Mouse (Mus musculus): Measurements from ENCODE around the gene Reln. TPM values are rescaled to one million over a fixed set of nuclear protein-coding genes. Genes with fewer than 3 reads are reported as not detected.

The Reln gene
- total RNA-seq, 2 experiments from 2014 or later = 3.0 to 4.2 TPM

DNA sequence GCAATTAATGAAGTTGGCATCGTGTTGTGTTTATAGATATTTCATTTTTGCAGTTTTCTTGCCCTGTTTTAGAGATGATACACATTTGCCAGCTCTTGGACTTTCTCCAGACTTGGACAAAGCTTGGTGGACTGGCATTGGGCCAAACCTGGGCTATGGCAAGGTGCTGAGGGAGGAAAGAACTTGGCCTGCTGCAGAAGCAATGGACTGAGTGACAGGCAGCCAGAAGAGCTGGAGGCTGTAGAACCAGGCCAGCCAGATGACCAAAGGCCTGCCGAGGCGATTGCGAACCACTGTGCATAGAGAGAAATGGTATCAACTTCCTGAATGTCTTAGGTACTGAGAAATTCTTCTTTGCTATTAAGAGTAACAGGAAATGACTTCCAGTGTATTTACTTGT lies 318.8 kb downstream of the Reln start:
- no peak for DNase-seq
- intact Hi-C loops (cut with DNase I) = no loop called here

DNA sequence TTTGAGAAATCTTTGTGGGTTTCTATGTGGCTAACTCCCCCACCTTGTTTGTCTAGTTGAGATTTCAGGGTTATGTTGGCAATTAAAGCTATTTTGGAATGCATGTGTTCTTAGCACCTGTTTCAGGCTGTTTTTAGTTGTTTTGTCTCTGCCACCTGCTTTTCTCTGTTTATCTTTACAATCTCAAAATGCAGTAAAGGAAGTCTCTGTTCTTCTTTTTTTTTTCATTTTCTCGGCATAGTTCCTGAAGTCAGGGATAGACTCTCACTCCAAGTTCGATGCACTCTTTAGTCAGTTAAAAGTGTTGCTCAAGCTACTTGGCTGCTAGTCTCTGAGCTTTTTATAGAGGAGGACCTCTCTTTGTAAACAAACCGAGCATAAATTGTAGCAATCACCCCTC lies 320.4 kb downstream of the Reln start:
- no peak for DNase-seq
- intact Hi-C loops (cut with DNase I) = no loop called here

DNA sequence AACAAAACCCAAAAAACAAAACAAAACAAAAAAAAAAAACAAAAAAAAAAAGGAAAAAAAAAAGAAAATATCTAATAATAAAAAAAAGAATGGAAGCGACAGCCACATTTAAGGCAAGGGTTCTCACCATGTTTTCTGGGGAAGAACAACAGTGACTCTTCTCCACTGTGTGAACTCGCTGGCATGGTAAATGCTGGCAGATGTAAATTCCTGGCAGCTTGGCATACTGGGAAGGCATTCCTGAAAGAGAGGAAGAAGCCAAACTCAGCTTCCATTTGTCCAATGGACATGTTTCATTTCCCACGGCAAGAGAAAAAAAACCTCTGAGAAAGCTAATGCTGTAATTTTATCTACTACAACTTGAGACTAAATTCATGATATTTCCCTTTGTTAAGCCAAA lies 326.6 kb downstream of the Reln start:
- no peak for DNase-seq
- intact Hi-C loops (cut with DNase I) = no loop called here

DNA sequence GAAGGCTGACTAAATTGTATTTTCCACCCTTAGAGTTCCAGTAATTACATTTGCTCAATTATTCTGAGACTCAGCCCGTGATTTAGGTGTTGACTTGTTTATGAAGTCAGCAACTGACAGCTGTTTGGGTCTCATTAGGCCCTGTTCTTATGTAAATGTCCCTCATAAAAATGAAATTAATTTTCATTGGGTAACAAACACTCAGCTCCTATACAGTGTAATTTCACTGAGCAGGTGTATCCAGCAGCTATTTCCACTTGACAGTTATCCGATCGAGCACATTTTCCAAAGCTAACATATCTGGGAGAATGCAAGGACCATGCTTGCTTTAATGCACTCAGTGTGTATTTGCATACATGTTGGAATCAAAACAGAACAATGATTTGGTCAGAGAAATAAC lies 330.0 kb downstream of the Reln start:
- intact Hi-C loops (cut with DNase I) = no loop called here
- DNase-seq = no peak

DNA sequence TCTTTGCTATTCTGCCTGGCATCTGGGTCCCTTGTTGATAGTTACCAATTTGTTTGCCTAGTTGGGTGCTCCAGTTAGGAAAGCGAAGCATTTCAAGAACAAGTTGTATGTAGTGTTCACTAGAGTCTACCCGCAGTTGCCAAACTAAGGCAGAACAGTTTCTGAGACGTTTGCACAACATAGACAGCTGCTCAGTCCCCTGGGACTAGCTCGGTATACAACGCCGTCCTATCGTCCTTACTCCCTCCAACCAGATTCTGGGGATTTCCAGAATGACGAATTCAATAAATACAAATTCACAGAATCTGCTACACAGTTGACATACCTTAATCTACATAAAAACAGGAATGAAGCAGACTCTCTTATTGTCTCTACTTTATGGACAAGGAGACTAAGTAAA lies 335.4 kb downstream of the Reln start:
- intact Hi-C loops (cut with DNase I) = no loop called here
- DNase-seq = no peak

DNA sequence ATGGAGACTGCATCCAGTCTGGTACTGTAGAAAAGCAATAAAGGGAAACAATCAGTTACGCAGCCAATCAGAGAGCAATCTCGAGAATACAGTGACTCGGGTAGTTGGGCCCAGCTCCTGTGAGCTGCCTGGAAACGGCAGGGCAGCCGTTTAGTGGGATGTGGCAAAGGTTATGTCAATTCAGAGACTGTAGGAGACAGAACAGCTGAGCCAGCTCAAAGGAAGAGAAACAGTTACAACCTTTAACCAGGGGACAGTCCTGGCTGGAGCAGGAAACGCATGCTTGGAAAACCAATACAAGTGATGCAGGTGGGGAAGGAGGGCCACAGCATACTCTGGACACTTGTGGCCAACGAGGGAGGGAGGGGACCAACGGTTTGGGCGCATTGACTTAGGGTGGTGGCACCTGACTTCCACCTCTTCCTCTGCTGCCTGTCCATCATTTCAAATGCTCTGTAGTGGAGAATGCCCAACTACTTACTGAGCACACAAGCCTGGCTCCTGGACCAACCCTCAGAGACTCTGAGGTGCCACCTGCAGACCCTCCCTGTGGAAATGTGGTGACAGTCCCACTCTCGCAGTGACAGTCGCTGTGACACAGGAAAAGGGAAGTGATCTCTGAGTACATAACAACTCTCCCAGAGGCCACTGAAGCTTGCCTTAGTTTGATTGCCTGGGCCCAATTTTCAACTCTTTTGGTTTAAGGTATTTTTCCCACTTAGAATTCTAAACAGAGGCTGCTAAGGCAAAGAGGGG lies 337.0 kb downstream of the Reln start:
- intact Hi-C loops (cut with DNase I) = no loop called here
- DNase-seq = no peak

DNA sequence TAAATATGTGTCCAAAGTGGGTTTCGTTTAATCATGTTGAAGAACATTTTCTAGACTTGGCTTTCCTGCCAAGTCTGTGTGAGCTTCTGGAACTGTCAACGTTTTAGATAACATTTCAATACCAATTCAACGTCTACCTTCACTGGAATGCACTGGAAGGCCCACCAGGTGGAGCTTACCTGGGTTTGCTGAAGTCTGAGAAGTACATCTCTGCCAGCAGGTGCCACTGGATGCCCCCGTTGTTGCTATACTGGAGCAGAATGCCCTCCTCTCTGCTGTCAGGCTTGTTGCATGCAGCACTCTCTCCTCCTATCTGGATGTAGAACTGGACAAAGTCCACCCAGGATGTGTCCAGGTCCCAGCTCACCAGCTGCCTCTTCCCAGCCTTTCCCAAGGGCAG lies 340.6 kb downstream of the Reln start:
- intact Hi-C loops (cut with DNase I) = no loop called here
- DNase-seq = no peak

DNA sequence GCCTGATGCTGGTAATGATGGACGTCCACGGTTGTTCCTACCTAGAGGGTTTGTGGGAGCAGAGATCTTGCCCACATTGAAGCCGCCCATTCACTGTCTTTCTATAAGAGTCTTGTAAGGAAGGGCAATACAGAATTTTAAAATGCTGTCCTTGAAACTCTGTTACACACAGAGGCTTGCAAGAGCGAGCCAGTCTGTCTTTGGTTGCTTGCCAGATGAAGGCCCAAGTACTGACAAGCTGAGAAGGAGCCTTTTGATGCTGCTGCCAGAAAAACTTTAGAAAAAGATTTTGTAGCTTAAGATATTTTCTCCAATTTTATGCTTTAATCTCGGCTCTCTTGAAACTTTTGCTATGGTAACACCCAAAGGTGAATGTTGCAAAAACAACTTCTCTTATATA lies 356.8 kb downstream of the Reln start:
- intact Hi-C loops (cut with DNase I) = loop anchor here (2.0 to 10.0 kb wide), 3 partner anchors 339 to 1237 kb away; no protein-coding TSS in a partner anchor
- DNase-seq = no peak

DNA sequence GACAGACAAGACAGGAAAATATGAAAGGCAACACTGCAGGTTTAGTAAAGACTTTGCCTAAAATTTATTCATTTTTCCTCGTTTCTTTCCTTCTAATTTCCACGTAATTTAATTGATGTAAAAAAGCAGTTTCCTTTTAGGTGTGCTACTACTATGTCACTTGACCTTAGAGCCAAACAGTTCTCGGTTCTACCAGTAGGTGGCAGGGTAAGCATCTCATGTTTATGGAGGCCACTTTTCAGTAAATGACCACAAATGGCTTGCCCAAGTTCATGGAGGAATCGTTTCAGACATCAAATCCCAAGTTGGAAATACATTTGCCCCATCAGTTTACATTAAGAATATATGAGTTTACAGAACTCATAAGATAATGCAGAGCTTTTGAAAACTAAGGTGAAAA lies 358.2 kb downstream of the Reln start:
- peak; percentile 31 to 53 for DNase-seq
- intact Hi-C loops (cut with DNase I) = loop anchor here (2.0 to 10.0 kb wide), 3 partner anchors 340 to 1238 kb away; no protein-coding TSS in a partner anchor

DNA sequence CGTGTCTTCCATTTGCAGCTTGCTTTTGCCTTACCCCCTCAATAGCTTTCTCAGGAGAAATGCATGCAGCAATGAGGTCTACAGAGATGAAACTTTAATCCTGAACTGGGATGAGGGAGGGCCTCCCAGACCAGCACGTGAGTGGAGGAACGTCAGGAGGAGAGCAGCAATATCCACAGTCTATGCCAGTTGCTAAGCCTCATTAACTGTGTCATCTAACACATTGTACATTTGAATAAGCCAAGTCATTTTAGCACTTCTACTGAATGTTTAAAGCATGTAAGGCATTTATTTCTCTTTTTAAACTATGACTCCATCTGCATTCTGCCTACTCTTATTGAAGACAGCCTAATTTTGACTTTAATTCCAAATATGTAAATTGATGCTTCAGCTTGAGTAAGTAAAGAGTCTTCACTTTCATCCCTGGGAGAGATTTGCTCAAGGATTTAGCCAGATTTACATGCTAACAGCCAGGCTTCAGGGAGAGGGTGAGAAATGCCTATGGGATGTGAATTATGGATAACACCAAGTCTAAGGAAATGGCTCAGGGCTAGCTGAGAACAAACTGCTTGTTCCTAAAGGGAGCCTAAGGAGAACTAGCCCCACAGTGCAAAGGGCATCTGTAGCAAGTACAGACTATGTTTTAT lies 361.4 kb downstream of the Reln start:
- no peak for DNase-seq
- intact Hi-C loops (cut with DNase I) = loop anchor here (10.0 kb wide), 1 partner anchor 1242 kb away; no protein-coding TSS in a partner anchor

DNA sequence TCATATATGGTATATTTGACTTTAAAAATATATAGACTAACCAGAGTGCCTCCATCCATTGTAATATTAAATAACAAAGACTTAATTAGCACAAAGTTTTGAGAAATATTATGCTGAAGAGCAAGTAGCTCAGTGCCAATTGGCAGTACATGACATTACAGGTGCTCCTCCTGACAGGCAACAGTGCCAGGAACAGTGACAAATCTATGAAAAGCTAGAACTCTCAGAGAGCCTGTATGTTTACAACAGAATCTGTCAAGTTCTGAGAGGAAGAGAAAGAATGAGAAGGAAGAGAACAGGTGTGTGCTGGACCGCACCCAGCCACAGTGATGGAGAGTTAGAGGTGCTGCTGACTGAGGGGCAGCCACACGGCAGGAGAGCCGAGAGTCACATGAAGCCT lies 363.3 kb downstream of the Reln start:
- intact Hi-C loops (cut with DNase I) = loop anchor here (10.0 kb wide), 1 partner anchor 1244 kb away; no protein-coding TSS in a partner anchor
- DNase-seq = no peak

DNA sequence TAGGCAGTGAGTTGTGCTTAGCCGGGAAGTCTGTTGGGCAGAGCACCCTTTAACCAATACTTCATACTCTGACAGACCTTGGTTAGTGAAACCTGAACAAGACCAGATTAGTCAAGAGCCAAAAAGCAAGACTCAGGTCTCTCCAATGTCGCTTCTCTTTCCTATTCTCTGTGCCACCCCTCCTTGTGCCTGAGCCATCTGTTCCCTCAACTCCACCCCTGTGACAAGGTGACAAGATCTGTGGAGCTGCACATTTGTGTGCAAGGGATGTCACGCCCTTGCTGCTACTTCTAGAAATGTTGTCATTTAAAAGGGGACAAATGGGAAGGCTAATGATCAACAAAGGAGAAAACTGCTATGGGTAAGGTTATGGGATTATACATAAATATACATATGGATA lies 364.0 kb downstream of the Reln start:
- intact Hi-C loops (cut with DNase I) = loop anchor here (10.0 kb wide), 1 partner anchor 1244 kb away; no protein-coding TSS in a partner anchor
- no peak for DNase-seq

DNA sequence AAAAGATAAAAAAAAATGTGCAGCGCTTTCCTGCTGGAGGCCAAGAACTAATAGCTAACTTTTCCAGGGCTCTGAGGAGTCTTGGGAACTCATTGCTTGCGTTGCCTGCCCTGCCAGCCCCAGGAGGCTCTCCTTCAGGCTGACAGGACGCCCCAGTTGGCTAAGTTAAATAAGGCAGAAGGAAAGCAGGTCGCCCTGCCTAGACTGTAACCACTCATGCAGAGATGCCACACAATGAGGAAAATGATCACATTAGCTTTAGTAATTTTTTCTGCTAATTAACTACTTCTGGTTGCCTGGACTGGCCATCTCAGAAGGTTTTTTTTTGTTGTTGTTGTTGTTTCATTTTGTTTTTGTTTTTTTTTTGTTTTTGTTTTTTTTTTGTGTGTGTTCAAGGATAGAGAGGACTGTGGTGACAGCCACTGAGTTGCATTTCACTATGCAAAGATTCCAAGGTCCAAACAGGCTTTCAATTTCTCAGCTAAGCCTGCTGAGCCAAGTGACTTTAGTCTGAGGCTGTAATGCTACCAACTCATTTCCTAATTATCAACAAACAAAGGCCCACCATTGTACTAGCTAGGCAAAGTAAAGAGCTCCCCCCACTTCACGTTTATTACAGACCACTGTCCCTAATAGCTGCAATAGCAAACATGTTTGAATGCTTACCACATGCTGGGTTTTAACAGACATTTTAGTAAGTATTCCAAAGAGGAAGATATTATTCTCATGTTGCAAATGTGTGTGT lies 371.1 kb downstream of the Reln start:
- intact Hi-C loops (cut with DNase I) = no loop called here
- DNase-seq = no peak

DNA sequence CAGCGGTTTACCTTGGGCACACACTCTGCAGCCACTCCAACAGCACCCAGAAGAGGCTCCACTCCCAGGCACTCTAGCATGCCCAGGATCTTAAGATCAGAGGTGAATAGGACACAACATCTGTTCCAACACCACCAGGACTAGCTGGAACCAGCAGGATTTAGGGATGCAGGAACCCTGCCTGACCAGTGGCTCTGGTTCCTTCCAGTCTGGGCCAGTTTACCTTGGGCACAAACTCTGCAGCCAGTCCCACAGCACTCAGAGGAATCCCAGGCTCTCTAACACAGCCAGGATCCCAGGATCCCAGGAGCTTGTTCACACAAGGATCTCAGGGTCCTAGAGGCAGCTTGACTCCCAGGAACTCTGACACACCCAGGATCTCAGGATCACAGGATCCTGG lies 382.7 kb downstream of the Reln start:
- no peak for DNase-seq
- intact Hi-C loops (cut with DNase I) = no loop called here

DNA sequence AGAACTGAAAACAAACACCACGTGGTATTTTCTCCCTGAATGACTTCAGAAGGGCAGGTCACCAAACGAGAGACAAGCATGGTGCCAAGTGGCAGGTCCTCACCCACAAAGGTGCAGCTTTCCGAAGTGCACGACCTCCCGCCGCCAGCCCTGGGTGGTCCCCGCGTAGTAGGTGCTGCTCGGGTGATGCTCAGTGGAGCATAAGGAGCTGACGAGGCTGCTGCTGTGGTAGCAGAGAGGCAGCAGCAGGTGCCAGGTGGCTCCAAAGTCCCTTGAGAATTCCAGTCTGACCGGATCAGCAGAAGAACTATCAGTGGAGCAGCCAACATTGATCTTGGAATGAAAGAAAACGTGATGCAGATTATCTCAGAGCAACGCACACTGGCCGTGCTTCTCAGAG lies 384.4 kb downstream of the Reln start:
- DNase-seq = no peak
- intact Hi-C loops (cut with DNase I) = no loop called here

DNA sequence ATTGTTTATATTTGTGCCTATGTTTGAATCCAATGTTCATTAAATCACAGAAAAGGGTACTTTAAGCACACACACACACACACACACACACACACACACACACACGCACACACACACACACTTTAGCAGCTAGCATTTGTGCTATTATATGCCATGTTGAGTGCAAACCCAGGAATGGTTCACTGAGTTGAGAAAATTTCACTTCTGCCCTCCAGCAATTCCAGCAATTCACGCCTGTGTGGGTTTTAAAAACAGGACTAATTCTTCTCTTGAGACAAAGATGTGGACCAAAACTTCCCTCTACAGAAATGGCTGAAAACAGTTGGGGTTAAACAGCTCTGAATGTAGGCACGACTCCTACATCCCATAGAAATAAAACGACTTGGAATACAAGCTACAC lies 386.9 kb downstream of the Reln start:
- intact Hi-C loops (cut with DNase I) = no loop called here
- DNase-seq = no peak

DNA sequence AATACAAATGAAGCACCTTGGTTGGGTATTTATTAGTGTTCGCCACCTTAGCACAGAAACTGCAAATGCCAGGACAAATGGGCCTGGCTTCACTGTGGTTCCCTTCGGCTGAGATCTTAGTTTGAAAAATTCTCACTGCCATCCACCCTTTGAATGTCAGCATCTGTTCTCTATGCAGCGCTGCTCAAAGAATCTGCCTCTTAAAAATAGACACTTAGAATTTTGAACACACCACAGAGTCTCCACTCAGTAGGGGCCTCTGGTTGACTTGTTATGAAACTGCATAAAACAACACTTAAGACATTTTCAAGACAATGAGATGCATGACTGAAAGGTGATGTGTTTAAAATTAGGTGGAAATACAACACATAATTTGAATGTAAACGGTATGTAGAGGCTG lies 387.4 kb downstream of the Reln start:
- intact Hi-C loops (cut with DNase I) = no loop called here
- DNase-seq = no peak

DNA sequence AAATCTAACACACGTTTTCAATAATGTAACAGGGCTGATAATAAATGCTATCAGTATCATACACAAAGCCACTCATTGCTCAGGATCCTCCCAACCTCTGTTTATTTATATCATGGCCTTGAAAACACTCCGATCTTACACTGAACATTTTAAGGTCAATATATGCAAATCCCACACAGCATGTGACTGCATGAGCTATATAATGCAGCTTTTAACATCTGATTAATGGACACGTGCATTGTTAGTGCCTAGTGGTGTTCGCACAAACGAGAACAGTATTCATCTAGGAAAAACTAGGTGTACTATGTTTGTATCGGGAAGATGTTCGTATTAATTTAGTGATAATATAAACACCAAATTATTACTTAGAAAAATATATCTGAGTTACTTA lies 395.0 kb downstream of the Reln start:
- intact Hi-C loops (cut with DNase I) = no loop called here
- DNase-seq = no peak

DNA sequence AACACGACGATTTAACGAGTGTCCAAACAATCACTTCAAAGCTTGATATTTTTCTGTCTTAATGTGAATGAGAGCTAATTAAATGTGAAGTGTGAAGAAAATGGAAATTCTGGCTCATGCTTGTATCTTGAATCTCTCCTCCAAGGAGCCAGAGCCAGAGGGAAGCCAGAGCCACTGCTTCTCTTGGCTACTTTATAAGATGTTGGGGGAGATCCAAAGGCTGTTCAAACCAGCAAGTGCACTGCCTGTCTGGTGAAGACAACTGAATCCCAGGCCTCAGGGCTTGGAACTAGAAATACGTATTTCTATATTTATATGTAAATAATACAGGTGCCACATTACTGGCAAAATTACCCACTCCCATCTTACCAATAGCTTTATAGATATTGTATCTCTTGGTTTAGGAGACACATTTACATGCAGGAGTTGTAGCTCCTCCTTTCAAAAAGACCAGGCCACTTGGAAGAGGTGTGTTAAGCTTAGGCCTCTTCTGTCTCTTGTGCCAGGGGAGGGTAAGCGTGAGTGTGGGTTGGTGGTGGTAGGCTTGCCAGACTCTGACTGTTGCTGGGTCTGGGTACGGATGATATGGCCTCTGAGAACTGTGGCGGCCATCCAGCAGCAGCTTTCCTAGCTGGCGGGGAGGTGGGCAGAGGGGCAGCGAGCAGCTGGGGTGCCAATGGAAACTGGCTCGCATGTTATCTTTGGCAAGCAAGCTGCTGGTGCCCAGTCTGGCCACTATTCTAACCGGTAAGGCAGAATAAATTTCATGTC lies 395.6 kb downstream of the Reln start:
- intact Hi-C loops (cut with DNase I) = no loop called here
- no peak for DNase-seq

DNA sequence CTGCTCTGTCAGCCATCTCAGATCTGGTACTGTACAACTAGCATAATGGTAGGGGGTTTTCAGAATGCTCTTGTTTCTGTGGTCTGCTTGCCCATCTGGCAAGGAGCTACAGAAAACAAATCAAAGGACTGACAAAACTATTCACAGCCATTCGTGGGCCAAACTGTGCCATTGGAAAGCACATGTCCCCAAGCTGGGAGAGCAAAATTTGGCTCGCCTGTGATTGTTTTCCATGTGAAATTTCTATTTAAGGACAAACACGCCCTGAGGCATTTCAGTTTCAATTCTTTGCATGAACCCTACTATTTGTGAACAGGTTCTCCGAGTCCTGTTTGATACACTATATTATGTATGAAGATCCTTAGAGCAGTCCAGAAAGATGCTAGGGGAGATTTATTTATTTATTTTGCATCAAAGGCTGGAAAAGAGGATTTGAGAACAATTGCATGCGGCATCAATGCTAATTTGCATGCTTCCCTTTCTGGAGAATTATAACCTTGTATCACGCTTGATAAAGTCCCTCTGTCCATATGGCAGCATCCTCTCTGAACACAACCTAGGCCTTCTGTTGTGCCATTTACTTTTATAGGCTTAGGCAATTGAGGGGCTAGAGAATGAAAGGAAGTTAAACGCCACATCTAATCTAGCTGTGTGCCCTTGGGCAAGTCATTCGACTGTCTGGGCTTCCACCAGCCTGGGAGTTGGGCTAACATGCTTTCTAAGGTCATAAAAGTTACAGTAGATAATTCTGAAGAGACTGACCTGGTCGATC lies 396.7 kb downstream of the Reln start:
- intact Hi-C loops (cut with DNase I) = no loop called here
- no peak for DNase-seq

Data from heart, postnatal 36 days (tissue).